11 mouse cellular contexts compared by ENCODE assay signal in the genomic region with DNA sequence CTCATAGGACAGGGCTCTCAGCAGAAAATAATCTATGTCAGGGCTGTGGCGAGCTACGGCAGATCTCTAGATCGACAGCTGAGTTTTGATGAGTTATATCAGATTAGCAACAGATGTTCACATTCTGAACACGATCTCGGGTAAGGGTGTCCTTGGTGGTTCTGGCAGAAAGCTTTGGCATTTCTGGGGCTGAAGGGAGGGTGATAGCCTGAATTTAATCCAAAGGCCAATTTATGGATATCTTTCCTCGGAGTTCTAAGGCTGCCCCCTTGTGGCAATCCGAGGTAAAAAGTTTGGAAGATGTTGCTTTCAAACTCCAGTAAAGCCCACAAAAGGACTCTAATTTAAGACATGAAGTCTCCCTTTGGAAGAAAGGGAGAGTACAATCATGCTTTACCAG.
DNase-seq lines count a peak whose midpoint lies in the region; ATAC-seq and TF ChIP-seq lines count a peak whose summit lies in the region.
"Had no signal": no experiment of that assay in that cellular context is flagged by ENCODE, and none has a peak within 500 bp of the region (broad histone marks: within the 10 kb centered on the region; RNA-seq: fewer than 3 reads in every experiment).

No protein-coding gene starts in this region.

- no peak overlapping the region for H3K27ac ChIP-seq in heart, adult 2 months
- H3K27ac ChIP-seq in heart, embryonic 10.5 days: no peak overlapping the region
- H3K27ac ChIP-seq in forebrain, embryonic 15.5 days (replicated peaks): no peak overlapping the region
- H3K27ac ChIP-seq: heart, embryonic 13.5 days had no signal

- TF ChIP-seq EP300 in heart, adult 2 months (IDR thresholded peaks at IDR 0.05; ENCODE audit: insufficient read depth, low read depth, low read length): no peak

- TF ChIP-seq CTCF in heart, adult 2 months (IDR thresholded peaks at IDR 0.05): peak; percentile 49
- peak; percentile 55 for TF ChIP-seq CTCF in E14TG2a.4 (conservative IDR thresholded peaks at IDR 0.05; ENCODE audit: low read length)

- WGBS in heart, adult 2 months: 46% methylated on average over 7 of the region's 7 CpGs
- WGBS in heart, embryonic 10.5 days: 51% methylated on average over 7 of the region's 7 CpGs
- 26% methylated on average over 7 of the region's 7 CpGs for WGBS in forebrain, embryonic 15.5 days

- no peaks in the 10 kb centered on the region for H3K36me3 ChIP-seq in heart, adult 2 months (ENCODE audit: control insufficient read depth, insufficient read depth, low read length)
- no peaks in the 10 kb centered on the region for H3K36me3 ChIP-seq in heart, embryonic 10.5 days
- H3K36me3 ChIP-seq in E14TG2a.4 (ENCODE audit: insufficient read depth, low read length): no peaks in the 10 kb centered on the region
- no peaks in the 10 kb centered on the region for H3K36me3 ChIP-seq in forebrain, embryonic 15.5 days
- H3K36me3 ChIP-seq: heart, embryonic 13.5 days had no signal

- DNase-seq in heart, adult 2 months: no peak
- DNase-seq in heart, embryonic 10.5 days (ENCODE audit: low spot score): no peak
- DNase-seq in cerebellum, adult 11-12 months: peak; percentile 5
- DNase-seq in left cerebral cortex, adult 18-20 months (ENCODE audit: low spot score in 2 of 2): peak; percentile 63 to 65
- peak; percentile 71 for DNase-seq in retina, embryonic 14.5 days (ENCODE audit: low spot score)
- DNase-seq in gastrocnemius, postnatal 25 days: no peak

- no peak overlapping the region for H3K9ac ChIP-seq in heart, adult 2 months (ENCODE audit: low read depth, low read length)
- H3K9ac ChIP-seq in forebrain, embryonic 15.5 days (replicated peaks): no peak overlapping the region
- H3K9ac ChIP-seq: heart, embryonic 13.5 days had no signal

- no peaks in the 10 kb centered on the region for H3K79me2 ChIP-seq in heart, adult 2 months (replicated peaks; ENCODE audit: control insufficient read depth, insufficient read depth, low read length)

- H3K27me3 ChIP-seq in heart, adult 2 months (ENCODE audit: control insufficient read depth, insufficient read depth, low read length): no peaks in the 10 kb centered on the region
- H3K27me3 ChIP-seq in heart, embryonic 10.5 days (ENCODE audit: insufficient read depth, poor library complexity, severe bottlenecking): no peaks in the 10 kb centered on the region
- H3K27me3 ChIP-seq in E14TG2a.4 (ENCODE audit: insufficient read depth, low read length): no peaks in the 10 kb centered on the region
- no peaks in the 10 kb centered on the region for H3K27me3 ChIP-seq in forebrain, embryonic 15.5 days
- H3K27me3 ChIP-seq: CH12.LX; heart, embryonic 13.5 days; megakaryocyte, embryonic 14.5 days had no signal

- no peak overlapping the region for H3K4me3 ChIP-seq in heart, adult 2 months
- no peak overlapping the region for H3K4me3 ChIP-seq in heart, embryonic 10.5 days
- no peak overlapping the region for H3K4me3 ChIP-seq in E14TG2a.4 (replicated peaks; ENCODE audit: low read length)
- H3K4me3 ChIP-seq in forebrain, embryonic 15.5 days: no peak overlapping the region
- H3K4me3 ChIP-seq: heart, embryonic 13.5 days; megakaryocyte, embryonic 14.5 days had no signal

- 0 out of 2 replicates have a peak overlapping the region, but pooled peaks have one; percentile 15 for H3K4me2 ChIP-seq in forebrain, embryonic 15.5 days (replicated peaks)
- H3K4me2 ChIP-seq: heart, embryonic 13.5 days had no signal

- intact Hi-C loops in heart, adult 2 months (cut with DNase I): no loop called here

- peak; percentile 57; the same call in 1 of the 2 replicates for ATAC-seq in forebrain, embryonic 15.5 days (replicated peaks)

- H3K4me1 ChIP-seq in heart, adult 2 months (ENCODE audit: control insufficient read depth, insufficient read depth, low read length): no peaks in the 10 kb centered on the region
- H3K4me1 ChIP-seq in heart, embryonic 10.5 days: no peaks in the 10 kb centered on the region
- no peaks in the 10 kb centered on the region for H3K4me1 ChIP-seq in E14TG2a.4 (replicated peaks; ENCODE audit: low read depth, low read length)
- 0 out of 2 replicates have a peak, but pooled peaks cover 6% of the 10 kb centered on the region for H3K4me1 ChIP-seq in forebrain, embryonic 15.5 days
- H3K4me1 ChIP-seq: heart, embryonic 13.5 days; megakaryocyte, embryonic 14.5 days had no signal

- TF ChIP-seq POLR2A in heart, adult 2 months (IDR thresholded peaks at IDR 0.05; ENCODE audit: insufficient read depth, low read depth, low read length): no peak

- H3K9me3 ChIP-seq in heart, embryonic 10.5 days: no peaks in the 10 kb centered on the region
- H3K9me3 ChIP-seq in E14TG2a.4 (ENCODE audit: low read length): no peaks in the 10 kb centered on the region
- H3K9me3 ChIP-seq in forebrain, embryonic 15.5 days: no peaks in the 10 kb centered on the region
- H3K9me3 ChIP-seq: heart, embryonic 13.5 days; megakaryocyte, embryonic 14.5 days had no signal

Comparison
In these comparisons a context has a peak if more than half of its experiments do, and no peak if none do; other contexts are left out.
1. DNase-seq: peak in cerebellum, adult 11-12 months (single experiment), left cerebral cortex, adult 18-20 months (2 of 2) and retina, embryonic 14.5 days (single experiment); none in heart, adult 2 months (0 of 2), heart, embryonic 10.5 days (single experiment) and gastrocnemius, postnatal 25 days (single experiment).